Mouse (Mus musculus): Measurements from ENCODE around the gene Taf11. TPM values are rescaled to one million over a fixed set of nuclear protein-coding genes. Genes with fewer than 3 reads are reported as not detected.
A peak's percentile ranks its signal among the peaks of the same experiment; 100 is the strongest.

Gene Taf11
- 2.0 and 3.9 TPM in 2 replicates for polyA plus RNA-seq (2012; rRNA removed)

GRCm38 (mm10) chr17:27909622-27910500, at the start of gene Taf11:
TSS of gene Taf11 (minus strand) at chr17:27909844.
- 1% methylated on average over 53 of the region's 53 CpGs for WGBS
- TF ChIP-seq POLR2A (IDR thresholded peaks at IDR 0.05; ENCODE audit: low read depth, low read length) (no peak), CTCF (IDR thresholded peaks at IDR 0.05; ENCODE audit: extremely low read depth, insufficient read length, insufficient replicate concordance, low read depth, low read length) (no peak)
- H3K4me1 ChIP-seq (ENCODE audit: control insufficient read depth, insufficient read depth, insufficient read length, low read length): peaks cover 16% of the 10 kb centered on the region; the same call in 1 of the 2 replicates
- H3K27ac ChIP-seq (ENCODE audit: insufficient read depth, low read depth, low read length): peak within 1 kb of the TSS; percentile 57
- H3K4me3 ChIP-seq (ENCODE audit: low read depth, low read length): peak within 1 kb of the TSS; percentile 89
- 0 out of 2 replicates have a peak, but pooled peaks cover 1% of the 10 kb centered on the region for H3K36me3 ChIP-seq (ENCODE audit: control insufficient read depth, insufficient read depth, low read length)
- no peaks in the 10 kb centered on the region for H3K27me3 ChIP-seq (ENCODE audit: control insufficient read depth, insufficient read depth, low read length)

- H3K36me3 ChIP-seq (ENCODE audit: control insufficient read depth, insufficient read depth, low read length): no peaks in the 10 kb centered on the region
- no peak overlapping the region for H3K4me3 ChIP-seq (ENCODE audit: low read depth, low read length)
- no peak for TF ChIP-seq POLR2A (IDR thresholded peaks at IDR 0.05; ENCODE audit: low read depth, low read length)
- no peak for TF ChIP-seq CTCF (IDR thresholded peaks at IDR 0.05; ENCODE audit: extremely low read depth, insufficient read length, insufficient replicate concordance, low read depth, low read length)
- H3K27me3 ChIP-seq (ENCODE audit: control insufficient read depth, insufficient read depth, low read length): no peaks in the 10 kb centered on the region
- H3K4me1 ChIP-seq (ENCODE audit: control insufficient read depth, insufficient read depth, insufficient read length, low read length): peaks cover 4% of the 10 kb centered on the region; the same call in 1 of the 2 replicates
- 92% methylated on average over 9 of the region's 9 CpGs for WGBS
- H3K27ac ChIP-seq (ENCODE audit: insufficient read depth, low read depth, low read length): no peak overlapping the region
Measured at GRCm38 (mm10) chr17:27957649-27958048, 48.0 kb upstream of the Taf11 start.

- no peak for TF ChIP-seq POLR2A (IDR thresholded peaks at IDR 0.05; ENCODE audit: low read depth, low read length)
- TF ChIP-seq CTCF (IDR thresholded peaks at IDR 0.05; ENCODE audit: extremely low read depth, insufficient read length, insufficient replicate concordance, low read depth, low read length): no peak
- Histone ChIP-seq H3K27me3 (ENCODE audit: control insufficient read depth, insufficient read depth, low read length) (no peaks in the 10 kb centered on the region), H3K4me1 (ENCODE audit: control insufficient read depth, insufficient read depth, insufficient read length, low read length) (no peaks in the 10 kb centered on the region), H3K4me3 (ENCODE audit: low read depth, low read length) (no peak overlapping the region), H3K36me3 (ENCODE audit: control insufficient read depth, insufficient read depth, low read length) (no peaks in the 10 kb centered on the region), H3K27ac (ENCODE audit: insufficient read depth, low read depth, low read length) (no peak overlapping the region)
- WGBS: 75% methylated on average over 14 of the region's 14 CpGs
Measured at GRCm38 (mm10) chr17:27954629-27955402, 45.2 kb upstream of the Taf11 start.

- no peaks in the 10 kb centered on the region for H3K4me1 ChIP-seq (ENCODE audit: control insufficient read depth, insufficient read depth, insufficient read length, low read length)
- no peak overlapping the region for H3K27ac ChIP-seq (ENCODE audit: insufficient read depth, low read depth, low read length)
- no peak overlapping the region for H3K4me3 ChIP-seq (ENCODE audit: low read depth, low read length)
- H3K27me3 ChIP-seq (ENCODE audit: control insufficient read depth, insufficient read depth, low read length): no peaks in the 10 kb centered on the region
- H3K36me3 ChIP-seq (ENCODE audit: control insufficient read depth, insufficient read depth, low read length): no peaks in the 10 kb centered on the region
- TF ChIP-seq CTCF (IDR thresholded peaks at IDR 0.05; ENCODE audit: extremely low read depth, insufficient read length, insufficient replicate concordance, low read depth, low read length): no peak
- no peak for TF ChIP-seq POLR2A (IDR thresholded peaks at IDR 0.05; ENCODE audit: low read depth, low read length)
- 81% methylated on average over 6 of the region's 6 CpGs for WGBS
Measured at GRCm38 (mm10) chr17:27953136-27953535, 43.5 kb upstream of the Taf11 start.

GRCm38 (mm10) chr17:27947155-27947554, 37.5 kb upstream of the Taf11 start:
- Histone ChIP-seq H3K4me1 (ENCODE audit: control insufficient read depth, insufficient read depth, insufficient read length, low read length) (no peaks in the 10 kb centered on the region), H3K27me3 (ENCODE audit: control insufficient read depth, insufficient read depth, low read length) (no peaks in the 10 kb centered on the region), H3K4me3 (ENCODE audit: low read depth, low read length) (no peak overlapping the region), H3K27ac (ENCODE audit: insufficient read depth, low read depth, low read length) (no peak overlapping the region), H3K36me3 (ENCODE audit: control insufficient read depth, insufficient read depth, low read length) (no peaks in the 10 kb centered on the region)
- TF ChIP-seq POLR2A (IDR thresholded peaks at IDR 0.05; ENCODE audit: low read depth, low read length) (no peak), CTCF (IDR thresholded peaks at IDR 0.05; ENCODE audit: extremely low read depth, insufficient read length, insufficient replicate concordance, low read depth, low read length) (no peak)
- whole genome bisulfite sequencing: 78% methylated on average over 2 of the region's 2 CpGs

GRCm38 (mm10) chr17:27946371-27946770, 36.7 kb upstream of the Taf11 start:
- H3K27ac ChIP-seq (ENCODE audit: insufficient read depth, low read depth, low read length): no peak overlapping the region
- no peaks in the 10 kb centered on the region for H3K27me3 ChIP-seq (ENCODE audit: control insufficient read depth, insufficient read depth, low read length)
- no peaks in the 10 kb centered on the region for H3K4me1 ChIP-seq (ENCODE audit: control insufficient read depth, insufficient read depth, insufficient read length, low read length)
- no peak for TF ChIP-seq CTCF (IDR thresholded peaks at IDR 0.05; ENCODE audit: extremely low read depth, insufficient read length, insufficient replicate concordance, low read depth, low read length)
- no peak for TF ChIP-seq POLR2A (IDR thresholded peaks at IDR 0.05; ENCODE audit: low read depth, low read length)
- 87% methylated on average over 8 of the region's 8 CpGs for WGBS
- no peak overlapping the region for H3K4me3 ChIP-seq (ENCODE audit: low read depth, low read length)
- H3K36me3 ChIP-seq (ENCODE audit: control insufficient read depth, insufficient read depth, low read length): no peaks in the 10 kb centered on the region
